Mouse (Mus musculus) liver, adult 2 months (tissue): ENCODE measurements around the gene Wdr13. TPM values are rescaled to one million over a fixed set of nuclear protein-coding genes. Genes with fewer than 3 reads are reported as not detected.

ENCODE experiments used
- DNase-seq: peaks from one replicate; pipeline ENCODE4 v3.0.0-alpha.2; 2011; ENCODE audit warnings: low read depth, low spot score; ENCODE audit errors: extremely low read depth
- H3K27ac ChIP-seq: fragments of 200-500 bp; replicated peaks from 2 replicates; pipeline ENCODE4 v1.5.1; 2012; ENCODE audit warnings: low read depth, mild to moderate bottlenecking, control low read depth, inconsistent platforms, low read length; ENCODE audit not compliant: insufficient read depth
- H3K27me3 ChIP-seq: fragments of 200-500 bp; 2 replicates; pipeline ENCODE4 v1.6.1; 2012; ENCODE audit warnings: mild to moderate bottlenecking, moderate library complexity, low read length, inconsistent platforms; ENCODE audit not compliant: control insufficient read depth, insufficient read depth
- H3K36me3 ChIP-seq: fragments of 200-500 bp; 2 replicates; pipeline ENCODE4 v1.6.1; 2012; ENCODE audit warnings: low read length, inconsistent platforms; ENCODE audit not compliant: control insufficient read depth, insufficient read depth
- H3K4me1 ChIP-seq: fragments of 200-500 bp; 2 replicates; pipeline ENCODE4 v1.6.1; 2011; ENCODE audit warnings: low read length; ENCODE audit not compliant: control insufficient read depth, insufficient read depth
- H3K4me3 ChIP-seq: fragments of 200-500 bp; 2 replicates; pipeline ENCODE4 v1.5.1; 2011; ENCODE audit warnings: low read depth, mild to moderate bottlenecking, control low read depth, low read length, moderate library complexity; ENCODE audit not compliant: insufficient read depth
- H3K79me2 ChIP-seq: fragments of 200-500 bp; 2 replicates; pipeline ENCODE4 v1.6.1; 2012; ENCODE audit warnings: inconsistent platforms, mild to moderate bottlenecking, low read length, moderate library complexity; ENCODE audit not compliant: control insufficient read depth, insufficient read depth
- H3K9ac ChIP-seq: fragments of 200-500 bp; 2 replicates; pipeline ENCODE4 v1.6.1; 2012; ENCODE audit warnings: low read depth, mild to moderate bottlenecking, control low read depth, inconsistent platforms, low read length
- CTCF ChIP-seq: fragments of 200-500 bp; IDR thresholded peaks from 2 replicates; pipeline ENCODE4 v1.5.1; 2011; ENCODE audit warnings: low read depth, low read length, control low read depth
- POLR2A ChIP-seq: fragments of 200-500 bp; IDR thresholded peaks from 2 replicates; pipeline ENCODE4 v1.6.1; 2011; ENCODE audit warnings: low read length, control low read depth; ENCODE audit not compliant: insufficient read depth; ENCODE audit errors: extremely low read depth
- WGBS: fragments of 180-500 bp; shearing (Covaris S2); methylation state at CpG from one replicate; pipeline ENCODE4 v1.1.7; 2018; 5-methylcytosine and 5-hydroxymethylcytosine counted together
- polyA plus RNA-seq: library from polyadenylated mRNA; depleted of rRNA; stranded (reverse); fragments of >200 nt; gene quantifications from 2 replicates; pipeline ENCODE4 v1.2.3, GENCODE M21; 2012
- total RNA-seq: library from RNA; depleted of rRNA; stranded (reverse); fragments of >200 nt; gene quantifications from 2 replicates; pipeline ENCODE4 v1.2.3, GENCODE M21; 2014

Gene Wdr13
- total and polyA plus RNA-seq, 2 experiments = 16.7 to 49.8 TPM

- no peak for TF ChIP-seq POLR2A
- Histone ChIP-seq H3K4me1 (no peaks in the 10 kb centered on the region), H3K9ac (no peak overlapping the region), H3K27ac (no peak overlapping the region), H3K36me3 (no peaks in the 10 kb centered on the region), H3K79me2 (no peaks in the 10 kb centered on the region; the same call in 1 of the 2 replicates), H3K4me3 (no peak overlapping the region), H3K27me3 (no peaks in the 10 kb centered on the region)
- no peak for DNase-seq
- WGBS = 89% methylated on average over 10 of the region's 10 CpGs
These were observed 35.3 kb upstream of the Wdr13 start for GRCm38 (mm10) chrX:8167716-8168647.

GRCm38 (mm10) chrX:8164471-8164870, 31.8 kb upstream of the Wdr13 start:
- Histone ChIP-seq H3K36me3 (no peaks in the 10 kb centered on the region), H3K4me3 (no peak overlapping the region), H3K4me1 (no peaks in the 10 kb centered on the region), H3K27me3 (no peaks in the 10 kb centered on the region), H3K9ac (no peak overlapping the region), H3K79me2 (no peaks in the 10 kb centered on the region; the same call in 1 of the 2 replicates), H3K27ac (no peak overlapping the region)
- 100% methylated on average over 4 of the region's 4 CpGs for WGBS
- no peak for DNase-seq
- TF ChIP-seq POLR2A (no peak), CTCF (no peak)

DNA sequence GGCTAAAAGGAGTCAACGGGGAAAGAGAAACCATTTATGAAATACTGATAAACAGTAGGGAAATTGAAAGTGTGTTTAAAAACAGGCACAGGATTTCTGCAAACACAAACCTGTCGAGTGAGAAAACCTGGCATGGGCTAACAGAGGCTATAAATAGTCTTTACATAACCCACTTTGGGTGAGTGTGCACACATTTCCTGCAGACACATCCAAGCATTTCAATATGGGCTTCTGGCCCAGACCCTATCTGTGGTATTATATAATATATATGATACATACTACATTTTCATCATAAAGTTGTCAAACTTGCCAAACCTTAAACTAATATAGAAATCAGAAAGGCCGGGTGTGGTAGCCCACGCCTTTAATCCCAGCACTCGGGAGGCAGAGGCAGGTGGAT, 30.4 kb upstream of the Wdr13 start:
- Histone ChIP-seq H3K4me3 (no peak overlapping the region), H3K36me3 (no peaks in the 10 kb centered on the region), H3K4me1 (no peaks in the 10 kb centered on the region), H3K27ac (no peak overlapping the region), H3K27me3 (no peaks in the 10 kb centered on the region), H3K9ac (no peak overlapping the region), H3K79me2 (no peaks in the 10 kb centered on the region; the same call in 1 of the 2 replicates)
- WGBS = 59% methylated on average over 5 of the region's 5 CpGs
- DNase-seq = no peak
- TF ChIP-seq POLR2A = no peak
- no peak for TF ChIP-seq CTCF

DNA sequence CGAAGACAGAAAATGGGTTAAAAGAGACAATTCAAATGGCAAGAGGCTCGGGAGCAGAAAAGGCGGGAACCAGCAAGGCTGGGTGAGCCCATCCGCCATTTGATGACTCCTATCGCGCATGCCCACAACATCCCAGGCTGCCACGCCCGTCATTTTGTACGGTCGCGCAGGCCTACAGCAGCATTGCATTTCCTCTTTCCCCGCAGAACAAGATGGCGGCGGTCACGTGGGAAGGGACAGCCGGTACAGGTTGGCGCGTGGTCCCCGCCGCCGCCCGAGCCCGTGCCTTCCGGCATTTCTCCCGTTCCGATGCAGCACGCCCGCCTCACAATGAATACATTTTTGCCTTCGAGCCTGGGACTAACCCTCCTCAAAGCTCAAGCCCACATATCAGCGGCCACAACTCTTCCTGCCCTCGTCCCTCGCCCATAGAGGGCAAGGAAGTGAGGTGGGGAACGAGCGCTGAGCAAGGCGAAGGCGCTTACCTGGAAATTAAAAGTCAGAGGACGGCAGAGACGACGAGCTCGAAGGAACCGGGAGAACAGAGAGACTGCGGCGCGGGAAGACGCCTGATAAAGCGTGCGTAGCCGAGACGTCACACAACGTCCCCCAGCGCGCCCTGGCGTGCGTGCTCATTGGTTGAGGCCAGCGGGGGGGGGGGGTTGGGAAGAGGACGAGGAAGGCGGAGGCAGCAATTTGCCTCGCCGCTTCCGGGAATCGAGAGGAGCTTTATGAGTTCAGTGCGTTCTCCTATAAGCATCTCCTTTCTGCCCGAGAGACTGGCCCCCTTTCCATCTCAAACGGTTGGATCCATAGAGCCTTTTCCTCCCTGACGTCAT, 12.7 kb upstream of the Wdr13 start, which contains the start of gene Rbm3:
Rbm3 (minus strand) TSS at position 728 of the 839 bp plus-strand sequence.
- 0 out of 2 replicates have a peak, but pooled peaks cover 3% of the 10 kb centered on the region for H3K79me2 ChIP-seq
- peaks cover 24% of the 10 kb centered on the region for H3K36me3 ChIP-seq
- no peaks in the 10 kb centered on the region for H3K27me3 ChIP-seq
- WGBS = under 1% methylated on average over 47 of the region's 65 CpGs
- peak within 1 kb of the TSS; percentile 95 for H3K9ac ChIP-seq
- H3K4me1 ChIP-seq = peaks cover 4% of the 10 kb centered on the region; the same call in 1 of the 2 replicates
- DNase-seq = peak; percentile 64
- TF ChIP-seq POLR2A = peak; percentile 71
- TF ChIP-seq CTCF = no peak
- H3K27ac ChIP-seq = peak within 1 kb of the TSS; percentile 99
- H3K4me3 ChIP-seq = peak within 1 kb of the TSS; percentile 97

DNA sequence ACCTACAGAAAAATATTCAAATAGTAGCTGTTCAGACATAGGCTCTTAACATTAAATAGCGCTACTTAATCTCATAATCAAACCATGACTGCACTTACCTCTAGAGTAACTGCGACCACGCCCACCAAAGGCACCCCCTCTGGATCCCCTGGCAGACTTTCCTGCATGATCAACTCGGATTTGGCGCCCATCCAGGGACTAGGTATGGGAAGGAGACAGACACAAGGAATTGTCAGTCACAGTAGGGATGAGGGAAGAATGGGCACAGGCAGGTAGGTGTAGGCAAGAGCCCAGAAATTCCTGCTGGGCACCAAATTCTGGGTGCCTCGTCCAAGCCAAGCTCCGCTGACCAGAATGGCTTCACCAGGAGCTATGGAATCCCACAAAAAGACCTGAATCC, 11.1 kb upstream of the Wdr13 start:
- peaks cover 4% of the 10 kb centered on the region; the same call in 1 of the 2 replicates for H3K4me1 ChIP-seq
- 0 out of 2 replicates have a peak, but pooled peaks cover 3% of the 10 kb centered on the region for H3K79me2 ChIP-seq
- peaks cover 29% of the 10 kb centered on the region for H3K36me3 ChIP-seq
- DNase-seq = no peak
- 68% methylated on average over 7 of the region's 7 CpGs for WGBS
- no peak overlapping the region for H3K4me3 ChIP-seq
- TF ChIP-seq CTCF (no peak), POLR2A (no peak)
- no peaks in the 10 kb centered on the region for H3K27me3 ChIP-seq
- H3K9ac ChIP-seq = no peak overlapping the region
- no peak overlapping the region for H3K27ac ChIP-seq
